Mouse (Mus musculus): ENCODE measurements around the gene Lipk. TPM values are rescaled to one million over a fixed set of nuclear protein-coding genes. Genes with fewer than 3 reads are reported as not detected.

Gene Lipk
- total and polyA plus RNA-seq, 3 experiments, result 0.17 to 0.35 TPM; not detected in 1

Small RNAs within 50 kb of the gene (microRNA-seq; reads per million reads assigned to microRNA genes)
- 0 reads per million in 2 experiments for gene Gm23334

Other genes with a start within 250 kb of the Lipk start
- 10 to 100 TPM; 12.2 to 14.1 TPM for gene Lipo3, start 246.3 kb upstream of the Lipk start, total RNA-seq (2021)
- 3.3 and 4.1 TPM in 2 replicates for gene Lipo3, start 246.3 kb upstream of the Lipk start, polyA plus RNA-seq (2012; rRNA removed)
- gene Lipo1, start 220.8 kb upstream of the Lipk start, total RNA-seq (2021), result not detected
- gene Lipo1, start 220.8 kb upstream of the Lipk start, polyA plus RNA-seq (2012; rRNA removed), result not detected in 2 replicates
- gene Lipf, start 47.1 kb upstream of the Lipk start, total RNA-seq (2021), result not detected
- not detected in 2 replicates for gene Lipf, start 47.1 kb upstream of the Lipk start, polyA plus RNA-seq (2012; rRNA removed)
- gene Lipn, start 59.1 kb downstream of the Lipk start, total RNA-seq (2021), result under 1 TPM in 1 of 2 experiments, not detected in 1; 0.69 TPM
- gene Lipn, start 59.1 kb downstream of the Lipk start, polyA plus RNA-seq (2012; rRNA removed), result not detected in 2 replicates
- gene Lipm, start 92.6 kb downstream of the Lipk start, total RNA-seq (2021), result not detected
- not detected in 2 replicates for gene Lipm, start 92.6 kb downstream of the Lipk start, polyA plus RNA-seq (2012; rRNA removed)
- not detected for gene Ankrd22, start 157.8 kb downstream of the Lipk start, total RNA-seq (2021)
- gene Ankrd22, start 157.8 kb downstream of the Lipk start, polyA plus RNA-seq (2012; rRNA removed), result not detected in 2 replicates
- gene Stambpl1, start 183.9 kb downstream of the Lipk start, total RNA-seq (2021), result 1 to 10 TPM; 3.7 to 5.9 TPM
- gene Stambpl1, start 183.9 kb downstream of the Lipk start, polyA plus RNA-seq (2012; rRNA removed), result 2.6 and 3.8 TPM in 2 replicates
- gene Acta2, start 247.3 kb downstream of the Lipk start, total RNA-seq (2021), result 10 to 100 TPM; 41.2 to 96.7 TPM
- 22.7 and 23.2 TPM in 2 replicates for gene Acta2, start 247.3 kb downstream of the Lipk start, polyA plus RNA-seq (2012; rRNA removed)

All from adrenal gland, adult 2 months (tissue).